Mouse (Mus musculus) embryonic fibroblast, embryonic 13.5 days (primary cell): ENCODE data around the gene Crygs.

Experiments
- CTCF ChIP-seq: IDR thresholded peaks from 2 replicates; pipeline ENCODE4 v1.5.1; 2011; ENCODE audit warnings: mild to moderate bottlenecking, control low read depth, low read length, moderate library complexity, borderline replicate concordance; ENCODE audit not compliant: insufficient read depth
- POLR2A ChIP-seq: IDR thresholded peaks from 2 replicates; pipeline ENCODE4 v1.6.1; 2011; ENCODE audit warnings: low read depth, mild to moderate bottlenecking, control low read depth, low read length, moderate library complexity

DNA sequence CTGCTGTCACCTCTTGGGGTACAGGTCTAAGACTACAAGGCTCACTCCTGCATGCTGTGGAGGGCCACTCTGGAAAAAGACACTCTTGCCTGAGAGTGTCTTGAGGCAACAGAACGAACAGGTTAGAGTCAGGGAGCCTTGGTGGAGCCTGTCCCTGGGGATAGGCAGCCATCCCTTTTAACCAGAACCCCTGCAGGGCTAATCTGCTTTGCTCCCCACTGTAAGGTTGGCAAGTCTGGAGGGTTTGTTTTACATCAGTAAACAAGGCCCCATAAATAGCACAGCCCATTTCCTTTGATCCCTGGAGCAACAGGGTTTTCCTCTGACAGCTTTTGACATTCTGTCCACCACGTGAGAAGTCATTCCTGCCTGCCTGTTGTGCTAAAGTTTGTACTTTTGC lies 20.1 kb downstream of the Crygs start:
- no peak for TF ChIP-seq CTCF
- TF ChIP-seq POLR2A, result no peak
